Mouse (Mus musculus) C2C12 (cell line): ENCODE data around the gene Olfr776.
"Not testable (repeated sequence)": the region's sequence is repeated elsewhere in the genome, so short reads cannot be mapped to it uniquely, and the experiment has no call there.

Source experiments
- CEBPB ChIP-seq: IDR thresholded peaks from one replicate; pipeline ENCODE4 v1.6.1; 2011; ENCODE audit warnings: low read depth, mild to moderate bottlenecking, control low read depth, moderate library complexity
- CTCF ChIP-seq: IDR thresholded peaks from one replicate; pipeline ENCODE4 v1.5.1; 2011; ENCODE audit not compliant: control insufficient read depth, insufficient read depth, insufficient read length
- MYOG ChIP-seq: IDR thresholded peaks from one replicate; pipeline ENCODE4 v1.6.1; 2011; ENCODE audit not compliant: control insufficient read depth, insufficient read length; ENCODE audit errors: extremely low read depth
- USF1 ChIP-seq: IDR thresholded peaks from one replicate; pipeline ENCODE4 v1.6.1; 2011; ENCODE audit warnings: low read depth, mild to moderate bottlenecking, control low read depth, moderate library complexity

DNA sequence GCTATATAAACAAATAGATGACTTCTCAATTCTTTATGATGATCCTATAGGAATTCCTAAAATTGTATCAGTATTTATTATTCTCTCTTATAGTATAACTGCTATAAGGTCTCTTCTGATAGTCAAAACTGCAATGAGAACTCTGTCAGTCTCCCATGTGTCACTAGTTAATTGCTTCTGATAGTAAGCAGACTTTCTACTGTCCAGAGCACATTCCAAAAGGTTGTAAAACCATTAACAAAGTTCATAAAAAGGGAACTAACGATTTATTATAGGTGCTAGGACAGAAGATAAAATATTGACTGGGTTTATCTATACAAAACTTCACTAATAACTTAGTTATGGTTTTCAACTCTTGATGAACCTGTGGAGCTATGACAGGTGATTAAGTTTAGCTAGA is 54.0 kb downstream of the Olfr776 start:
- not testable (repeated sequence) for TF ChIP-seq CTCF, USF1, CEBPB, MYOG
